Mouse (Mus musculus) stomach, embryonic 15.5 days (tissue): ENCODE measurements around the gene Gm21750. TPM values are rescaled to one million over a fixed set of nuclear protein-coding genes. Genes with fewer than 3 reads are reported as not detected.
"Not testable (repeated sequence)": the region's sequence is repeated elsewhere in the genome, so short reads cannot be mapped to it uniquely, and the experiment has no call there.

ENCODE experiments used
- ATAC-seq: fragments of 200-750 bp; cut with Nextera tagmentation; 2 replicates; pipeline ENCODE4 v1.8.0; 2017; ENCODE audit warnings: low read depth, moderate number of reproducible peaks, moderate TSS enrichment; ENCODE audit not compliant: insufficient read depth, low FRiP score
- H3K27ac ChIP-seq: fragments of 300-500 bp; sonication (generic); 2 replicates; pipeline ENCODE4 v1.5.1; 2015; ENCODE audit warnings: mild to moderate bottlenecking, inconsistent platforms
- H3K27me3 ChIP-seq: fragments of 300-500 bp; sonication (generic); replicated peaks from 2 replicates; pipeline ENCODE4 v1.6.1; 2015; ENCODE audit warnings: inconsistent platforms
- H3K36me3 ChIP-seq: fragments of 300-500 bp; sonication (generic); 2 replicates; pipeline ENCODE4 v1.6.1; 2015; ENCODE audit warnings: inconsistent platforms
- H3K4me1 ChIP-seq: fragments of 300-500 bp; sonication (generic); 2 replicates; pipeline ENCODE4 v1.6.1; 2015; ENCODE audit warnings: inconsistent platforms
- H3K4me2 ChIP-seq: fragments of 300-500 bp; sonication (generic); 2 replicates; pipeline ENCODE4 v1.6.1; 2015; ENCODE audit warnings: mild to moderate bottlenecking, inconsistent platforms
- H3K4me3 ChIP-seq: fragments of 300-500 bp; sonication (generic); replicated peaks from 2 replicates; pipeline ENCODE4 v1.5.1; 2015; ENCODE audit warnings: inconsistent platforms
- H3K9ac ChIP-seq: fragments of 300-500 bp; sonication (generic); 2 replicates; pipeline ENCODE4 v1.6.1; 2015; ENCODE audit warnings: inconsistent platforms
- H3K9me3 ChIP-seq: fragments of 300-500 bp; sonication (generic); 2 replicates; pipeline ENCODE4 v1.6.1; 2016; ENCODE audit warnings: inconsistent platforms
- WGBS: fragments of 180-500 bp; shearing (Covaris S2); methylation state at CpG from one replicate; pipeline ENCODE4 v1.1.7; 2015; 5-methylcytosine and 5-hydroxymethylcytosine counted together
- polyA plus RNA-seq: library from polyadenylated mRNA; unstranded; fragments of >200 nt; fragmentation: Nextera tagmentation; extraction: Ambion mirVana; gene quantifications from 2 replicates; pipeline ENCODE4 v1.2.1, GENCODE M21; 2015

Gm21750 gene
- not detected in 2 replicates for polyA plus RNA-seq

DNA sequence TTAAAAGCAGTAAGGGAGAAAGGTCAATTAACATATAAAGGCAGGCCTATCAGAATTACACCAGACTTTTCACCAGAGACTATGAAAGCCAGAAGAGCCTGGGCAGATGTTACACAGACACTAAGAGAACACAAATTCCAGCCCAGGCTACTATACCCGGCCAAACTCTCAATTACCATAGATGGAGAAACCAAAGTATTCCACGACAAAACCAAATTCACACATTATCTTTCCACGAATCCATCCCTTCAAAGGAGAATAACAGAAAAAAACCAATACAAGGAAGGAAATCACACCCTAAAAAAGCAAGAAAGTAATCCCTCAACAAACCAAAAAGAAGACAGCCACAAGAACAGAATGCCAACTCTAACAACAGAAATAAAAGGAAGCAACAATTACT lies at the start of gene Gm21750:
Gm21750 (plus strand) TSS at position 301 of the 400 bp plus-strand sequence.
- not testable (repeated sequence) for H3K27me3 ChIP-seq, H3K4me3 ChIP-seq, H3K4me2 ChIP-seq, H3K27ac ChIP-seq, H3K4me1 ChIP-seq, ATAC-seq, H3K9me3 ChIP-seq, H3K9ac ChIP-seq, H3K36me3 ChIP-seq
- WGBS: 87% methylated on average over 3 of the region's 3 CpGs

- H3K4me3 ChIP-seq, ATAC-seq, H3K9me3 ChIP-seq, H3K36me3 ChIP-seq, H3K27me3 ChIP-seq, H3K4me1 ChIP-seq, H3K9ac ChIP-seq, H3K27ac ChIP-seq, H3K4me2 ChIP-seq: not testable (repeated sequence)
- WGBS: 40% methylated on average over 1 of the region's 1 CpGs
Measured at GRCm38 (mm10) chr14:73614961-73615360, 46.1 kb upstream of the Gm21750 start.

DNA sequence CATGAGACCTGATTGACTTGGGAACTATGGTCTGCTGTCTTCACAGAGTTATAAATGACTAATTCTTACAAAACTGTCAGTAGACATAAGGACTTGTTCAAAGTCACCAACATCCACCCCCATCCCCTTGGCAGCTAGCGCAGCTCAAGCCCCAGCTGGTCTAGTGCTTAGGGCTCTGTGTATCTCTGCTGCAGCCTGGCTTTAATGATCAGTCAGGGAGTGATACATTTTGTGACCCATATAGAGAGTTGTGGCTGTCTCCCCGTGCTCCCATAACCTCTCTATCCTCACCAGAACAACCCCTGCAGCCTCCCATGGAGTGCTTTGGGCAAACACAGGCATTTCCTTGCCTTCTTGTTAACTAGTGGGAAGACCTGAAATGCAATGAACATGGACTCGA lies 40.1 kb upstream of the Gm21750 start:
- Histone ChIP-seq H3K4me2 (no peak overlapping the region), H3K36me3 (no peaks in the 10 kb centered on the region), H3K27ac (no peak overlapping the region), H3K27me3 (no peaks in the 10 kb centered on the region), H3K4me1 (no peaks in the 10 kb centered on the region), H3K4me3 (no peak overlapping the region), H3K9me3 (no peaks in the 10 kb centered on the region), H3K9ac (no peak overlapping the region)
- WGBS: 72% methylated on average over 3 of the region's 3 CpGs
- ATAC-seq: no peak

DNA sequence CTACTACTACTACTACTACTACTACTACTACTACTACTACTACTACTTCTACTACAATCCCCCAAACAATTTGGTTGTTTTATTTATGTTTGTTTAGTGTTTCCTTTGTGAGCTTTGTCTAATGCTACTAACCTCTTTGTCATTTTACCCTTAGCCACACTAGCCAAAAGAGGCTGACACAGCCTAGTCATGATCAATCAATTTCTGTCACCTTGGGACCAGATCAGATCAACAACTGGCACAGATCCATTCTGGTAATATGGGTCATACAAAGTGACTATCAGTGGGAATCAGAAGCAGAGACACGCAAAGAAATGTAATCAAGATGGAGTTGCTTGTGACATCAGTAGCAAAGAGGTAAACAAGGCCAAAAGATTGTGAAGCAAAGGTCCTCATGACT lies 38.0 kb upstream of the Gm21750 start:
- 80% methylated on average over 1 of the region's 1 CpGs for WGBS
- ATAC-seq: no peak
- Histone ChIP-seq H3K4me2 (no peak overlapping the region), H3K27ac (no peak overlapping the region), H3K9me3 (no peaks in the 10 kb centered on the region), H3K36me3 (no peaks in the 10 kb centered on the region), H3K4me1 (no peaks in the 10 kb centered on the region), H3K27me3 (no peaks in the 10 kb centered on the region), H3K9ac (no peak overlapping the region), H3K4me3 (no peak overlapping the region)

- Histone ChIP-seq H3K9me3 (no peaks in the 10 kb centered on the region), H3K27ac (no peak overlapping the region), H3K27me3 (no peaks in the 10 kb centered on the region), H3K4me1 (no peaks in the 10 kb centered on the region), H3K36me3 (no peaks in the 10 kb centered on the region), H3K9ac (no peak overlapping the region), H3K4me3 (no peak overlapping the region), H3K4me2 (no peak overlapping the region)
- ATAC-seq: no peak
- 72% methylated on average over 3 of the region's 3 CpGs for WGBS
Measured at GRCm38 (mm10) chr14:73625469-73625868, 35.6 kb upstream of the Gm21750 start.

- Histone ChIP-seq H3K27me3 (no peaks in the 10 kb centered on the region), H3K9ac (no peak overlapping the region), H3K4me3 (no peak overlapping the region), H3K9me3 (no peaks in the 10 kb centered on the region), H3K27ac (no peak overlapping the region), H3K4me1 (no peaks in the 10 kb centered on the region), H3K4me2 (no peak overlapping the region), H3K36me3 (no peaks in the 10 kb centered on the region)
- WGBS: 77% methylated on average over 4 of the region's 4 CpGs
- ATAC-seq: no peak
Measured at GRCm38 (mm10) chr14:73631511-73631910, 29.5 kb upstream of the Gm21750 start.

DNA sequence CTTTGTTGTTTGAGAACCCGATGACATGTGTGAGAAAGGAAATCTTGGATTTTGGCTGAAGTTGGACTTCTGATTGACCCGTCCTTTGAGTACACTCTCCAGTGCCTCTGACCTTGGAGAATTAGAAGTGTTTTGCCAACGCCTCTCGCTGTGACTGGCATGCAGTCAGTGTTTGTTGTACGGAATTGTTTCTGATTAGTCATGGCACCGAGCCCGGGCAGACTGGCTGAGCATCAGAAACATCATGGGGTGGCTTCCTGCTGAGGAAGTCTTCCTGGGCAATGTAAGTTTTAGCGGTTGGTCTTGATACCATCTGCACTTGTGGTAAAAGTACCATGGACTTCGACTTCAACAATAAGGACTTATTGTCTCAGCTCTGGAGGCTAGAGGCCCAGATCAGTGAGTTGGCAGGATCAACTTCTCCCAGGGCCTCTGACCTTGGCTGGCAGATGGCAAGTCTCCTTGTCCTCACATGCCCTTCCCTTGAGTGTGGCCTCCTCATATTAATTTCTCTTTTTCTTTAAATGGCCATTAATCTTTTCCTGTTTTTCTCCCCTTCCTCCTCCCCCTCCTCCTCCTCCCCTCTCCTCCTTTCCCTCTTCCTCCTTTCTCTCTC lies 28.3 kb upstream of the Gm21750 start:
- H3K4me3 ChIP-seq: no peak overlapping the region
- no peak for ATAC-seq
- WGBS: 79% methylated on average over 9 of the region's 9 CpGs
- no peaks in the 10 kb centered on the region for H3K27me3 ChIP-seq
- no peaks in the 10 kb centered on the region for H3K36me3 ChIP-seq
- H3K4me1 ChIP-seq: no peaks in the 10 kb centered on the region
- no peak overlapping the region for H3K9ac ChIP-seq
- no peak overlapping the region for H3K27ac ChIP-seq
- H3K4me2 ChIP-seq: no peak overlapping the region
- no peaks in the 10 kb centered on the region for H3K9me3 ChIP-seq

- Histone ChIP-seq H3K9me3 (no peaks in the 10 kb centered on the region), H3K4me2 (no peak overlapping the region), H3K27ac (no peak overlapping the region), H3K36me3 (no peaks in the 10 kb centered on the region), H3K4me3 (no peak overlapping the region), H3K4me1 (no peaks in the 10 kb centered on the region), H3K27me3 (no peaks in the 10 kb centered on the region), H3K9ac (no peak overlapping the region)
- ATAC-seq: no peak
- 85% methylated on average over 3 of the region's 3 CpGs for WGBS
Measured at GRCm38 (mm10) chr14:73634356-73634755, 26.7 kb upstream of the Gm21750 start.

GRCm38 (mm10) chr14:73637460-73637859 lies 23.6 kb upstream of the Gm21750 start:
- no peak overlapping the region for H3K27ac ChIP-seq
- no peaks in the 10 kb centered on the region for H3K36me3 ChIP-seq
- no peaks in the 10 kb centered on the region for H3K4me1 ChIP-seq
- no peak overlapping the region for H3K4me2 ChIP-seq
- no peak overlapping the region for H3K9ac ChIP-seq
- no peaks in the 10 kb centered on the region for H3K27me3 ChIP-seq
- ATAC-seq: no peak
- no peak overlapping the region for H3K4me3 ChIP-seq
- no peaks in the 10 kb centered on the region for H3K9me3 ChIP-seq

GRCm38 (mm10) chr14:73650179-73650578 lies 10.8 kb upstream of the Gm21750 start:
- Histone ChIP-seq H3K27me3 (no peaks in the 10 kb centered on the region), H3K27ac (no peak overlapping the region), H3K9me3 (no peaks in the 10 kb centered on the region), H3K36me3 (no peaks in the 10 kb centered on the region), H3K9ac (no peak overlapping the region), H3K4me3 (no peak overlapping the region), H3K4me1 (no peaks in the 10 kb centered on the region), H3K4me2 (no peak overlapping the region)
- 80% methylated on average over 4 of the region's 4 CpGs for WGBS
- ATAC-seq: no peak

- H3K4me2 ChIP-seq: no peak overlapping the region
- no peaks in the 10 kb centered on the region for H3K9me3 ChIP-seq
- no peak for ATAC-seq
- H3K9ac ChIP-seq: no peak overlapping the region
- no peaks in the 10 kb centered on the region for H3K36me3 ChIP-seq
- WGBS: 77% methylated on average over 2 of the region's 2 CpGs
- no peak overlapping the region for H3K27ac ChIP-seq
- no peaks in the 10 kb centered on the region for H3K4me1 ChIP-seq
- no peak overlapping the region for H3K4me3 ChIP-seq
- no peaks in the 10 kb centered on the region for H3K27me3 ChIP-seq
Measured at GRCm38 (mm10) chr14:73670091-73670490, 9.1 kb downstream of the Gm21750 start.

DNA sequence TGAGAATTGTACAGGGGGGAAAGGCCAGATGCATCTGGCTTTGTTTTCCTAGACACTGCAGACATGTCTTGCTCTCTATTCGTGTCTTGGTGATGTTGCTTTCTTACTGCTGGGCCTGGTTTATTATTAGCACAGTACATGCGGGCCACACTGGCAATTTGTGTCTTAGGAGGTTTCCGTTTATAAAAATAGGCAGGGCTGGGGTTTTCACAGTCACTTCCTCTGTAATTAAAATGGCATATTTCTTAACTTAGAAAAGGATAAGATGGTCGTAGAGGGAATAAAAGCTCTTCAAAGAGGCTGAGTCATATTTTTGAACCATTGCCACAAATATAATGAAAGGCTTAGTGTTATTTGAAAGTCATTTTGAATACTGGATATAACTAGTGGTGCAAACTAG lies 26.7 kb downstream of the Gm21750 start:
- H3K27me3 ChIP-seq: no peaks in the 10 kb centered on the region
- no peak overlapping the region for H3K9ac ChIP-seq
- H3K9me3 ChIP-seq: no peaks in the 10 kb centered on the region
- H3K36me3 ChIP-seq: no peaks in the 10 kb centered on the region
- H3K4me1 ChIP-seq: no peaks in the 10 kb centered on the region
- 38% methylated on average over 4 of the region's 4 CpGs for WGBS
- no peak overlapping the region for H3K27ac ChIP-seq
- ATAC-seq: no peak
- H3K4me2 ChIP-seq: no peak overlapping the region
- H3K4me3 ChIP-seq: no peak overlapping the region

DNA sequence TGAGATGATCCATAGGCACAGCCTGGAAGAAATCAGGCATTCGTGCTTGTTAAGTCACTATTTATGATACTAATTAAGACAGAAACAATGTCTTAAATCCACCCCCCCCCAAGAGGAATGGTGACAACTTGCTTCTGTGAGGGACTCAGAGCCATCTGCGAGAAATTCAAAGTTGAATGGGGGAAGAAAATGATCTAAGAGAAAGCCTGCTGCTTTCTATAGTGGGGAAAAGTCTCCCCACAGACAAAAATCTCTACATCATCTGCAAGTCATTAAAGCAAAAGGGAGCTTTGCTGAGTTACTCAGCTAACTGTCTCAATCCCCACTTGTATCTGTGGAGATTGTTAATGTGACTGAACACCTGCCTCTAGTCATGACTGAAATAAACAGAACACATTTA lies 27.4 kb downstream of the Gm21750 start:
- Histone ChIP-seq H3K9ac (no peak overlapping the region), H3K4me2 (no peak overlapping the region), H3K9me3 (no peaks in the 10 kb centered on the region), H3K27me3 (no peaks in the 10 kb centered on the region), H3K36me3 (no peaks in the 10 kb centered on the region), H3K4me3 (no peak overlapping the region), H3K4me1 (no peaks in the 10 kb centered on the region), H3K27ac (no peak overlapping the region)
- 71% methylated on average over 2 of the region's 2 CpGs for WGBS
- ATAC-seq: no peak
